23 mouse cellular contexts compared by ENCODE assay signal in genomic region chr16:84603465-84604205, GRCm38 (mm10).
"Had no signal": no experiment of that assay in that cellular context is flagged by ENCODE, and none has a peak within 500 bp of the region (broad histone marks: within the 10 kb centered on the region; RNA-seq: fewer than 3 reads in every experiment).

No protein-coding gene starts in this region.

- H3K27ac ChIP-seq: heart, adult 2 months; heart, embryonic 13.5 days; heart, embryonic 15.5 days; hindbrain, embryonic 13.5 days; hindbrain, embryonic 15.5 days; hindbrain, postnatal 0 days; layer of hippocampus, adult 2 months; left cerebral cortex, adult 2 months; limb, embryonic 13.5 days; limb, embryonic 15.5 days; liver, embryonic 12.5 days; liver, embryonic 14.5 days had no signal

- H3K27me3 ChIP-seq: heart, embryonic 13.5 days; heart, embryonic 15.5 days; hindbrain, embryonic 13.5 days; hindbrain, embryonic 15.5 days; limb, embryonic 13.5 days; limb, embryonic 15.5 days; liver, embryonic 12.5 days had no signal

- H3K9me3 ChIP-seq: heart, embryonic 13.5 days; heart, embryonic 15.5 days; hindbrain, embryonic 13.5 days; hindbrain, embryonic 15.5 days; limb, embryonic 13.5 days; limb, embryonic 15.5 days; liver, embryonic 12.5 days had no signal

- ATAC-seq: hindbrain, postnatal 0 days; intestine, embryonic 16.5 days; liver, embryonic 12.5 days had no signal

- H3K9ac ChIP-seq: heart, embryonic 13.5 days; heart, embryonic 15.5 days; hindbrain, embryonic 13.5 days; hindbrain, embryonic 15.5 days; limb, embryonic 13.5 days; limb, embryonic 15.5 days; liver, embryonic 12.5 days; liver, embryonic 14.5 days had no signal

- H3K36me3 ChIP-seq: heart, embryonic 13.5 days; heart, embryonic 15.5 days; hindbrain, embryonic 13.5 days; hindbrain, embryonic 15.5 days; limb, embryonic 13.5 days; limb, embryonic 15.5 days; liver, embryonic 12.5 days had no signal

- H3K4me2 ChIP-seq: heart, embryonic 11.5 days; heart, embryonic 13.5 days; heart, embryonic 15.5 days; hindbrain, embryonic 13.5 days; hindbrain, embryonic 15.5 days; limb, embryonic 13.5 days; limb, embryonic 15.5 days; liver, embryonic 12.5 days had no signal

- H3K4me1 ChIP-seq: heart, embryonic 13.5 days; heart, embryonic 15.5 days; hindbrain, embryonic 13.5 days; hindbrain, embryonic 15.5 days; limb, embryonic 13.5 days; limb, embryonic 15.5 days; liver, embryonic 12.5 days had no signal

- DNase-seq: gastrocnemius, postnatal 25 days; heart, adult 11 months; heart, adult 2 months; heart, postnatal 14 days; heart, postnatal 36 days; kidney, adult 18-20 months; kidney, adult 8-10 months; kidney, postnatal 10 days; kidney, postnatal 25 days; kidney, postnatal 4 days had no signal

- H3K4me3 ChIP-seq: heart, adult 2 months; heart, embryonic 13.5 days; heart, embryonic 15.5 days; hindbrain, embryonic 13.5 days; hindbrain, embryonic 15.5 days; layer of hippocampus, adult 2 months; left cerebral cortex, adult 2 months; limb, embryonic 13.5 days; limb, embryonic 15.5 days; liver, embryonic 12.5 days had no signal
